Mouse (Mus musculus) hindbrain, embryonic 11.5 days (tissue): ENCODE results near the gene Celf2. TPM values are rescaled to one million over a fixed set of nuclear protein-coding genes. Genes with fewer than 3 reads are reported as not detected.

Source experiments
- ATAC-seq: fragments of 200-750 bp; cut with Nextera tagmentation; 2 replicates; pipeline ENCODE4 v1.8.0; 2017; ENCODE audit warnings: mild to moderate bottlenecking, moderate TSS enrichment, moderate library complexity; ENCODE audit not compliant: low FRiP score
- DNase-seq: peaks from one replicate; pipeline ENCODE4 v3.0.0-alpha.2; 2015; ENCODE audit warnings: low spot score
- H3K27ac ChIP-seq: fragments of 300-500 bp; sonication (generic); 2 replicates; pipeline ENCODE4 v1.5.1; 2014; ENCODE audit warnings: mild to moderate bottlenecking, low read depth, low read length
- H3K27me3 ChIP-seq: fragments of 300-500 bp; sonication (generic); 2 replicates; pipeline ENCODE4 v1.6.1; 2014; ENCODE audit warnings: mild to moderate bottlenecking, low read length, moderate library complexity, mixed read lengths; ENCODE audit not compliant: control insufficient read depth, insufficient read depth
- H3K36me3 ChIP-seq: fragments of 300-500 bp; sonication (generic); 2 replicates; pipeline ENCODE4 v1.6.1; 2014; ENCODE audit warnings: mild to moderate bottlenecking, low read length, moderate library complexity, mixed read lengths; ENCODE audit not compliant: control insufficient read depth, insufficient read depth
- H3K4me1 ChIP-seq: fragments of 300-500 bp; sonication (generic); replicated peaks from 2 replicates; pipeline ENCODE4 v1.6.1; 2014; ENCODE audit warnings: low read length, mixed read lengths; ENCODE audit not compliant: control insufficient read depth, insufficient read depth
- H3K4me2 ChIP-seq: fragments of 300-500 bp; sonication (generic); replicated peaks from 2 replicates; pipeline ENCODE4 v1.6.1; 2014; ENCODE audit warnings: mild to moderate bottlenecking, low read depth, low read length
- H3K4me3 ChIP-seq: fragments of 300-500 bp; sonication (generic); 2 replicates; pipeline ENCODE4 v1.5.1; 2014; ENCODE audit warnings: low read depth, low read length
- H3K9ac ChIP-seq: fragments of 300-500 bp; sonication (generic); 2 replicates; pipeline ENCODE4 v1.6.1; 2014; ENCODE audit warnings: low read depth, low read length
- H3K9me3 ChIP-seq: fragments of 300-500 bp; sonication (generic); 2 replicates; pipeline ENCODE4 v1.6.1; 2016; ENCODE audit warnings: low read length; ENCODE audit not compliant: control insufficient read depth
- WGBS: fragments of 180-500 bp; shearing (Covaris S2); extraction: QIAGEN DNeasy Blood & Tissue Kit; methylation state at CpG from one replicate; pipeline ENCODE4 v1.1.7; 2014; 5-methylcytosine and 5-hydroxymethylcytosine counted together
- polyA plus RNA-seq: library from polyadenylated mRNA; unstranded; fragments of >200 nt; fragmentation: Nextera tagmentation; extraction: Ambion mirVana; gene quantifications from 2 replicates; pipeline ENCODE4 v1.2.1, GENCODE M21; 2014

Celf2 gene
- polyA plus RNA-seq, 1 experiment from 2014 or later: 82.4 TPM

GRCm38 (mm10) chr2:6603880-6604279, 905.5 kb downstream of the Celf2 start:
- H3K4me2 ChIP-seq: no peak overlapping the region
- no peak overlapping the region for H3K27ac ChIP-seq
- H3K36me3 ChIP-seq: no peaks in the 10 kb centered on the region
- no peaks in the 10 kb centered on the region for H3K9me3 ChIP-seq
- WGBS: 71% methylated on average over 6 of the region's 6 CpGs
- H3K4me3 ChIP-seq: no peak overlapping the region
- no peaks in the 10 kb centered on the region for H3K4me1 ChIP-seq
- H3K9ac ChIP-seq: no peak overlapping the region
- no peak for DNase-seq
- H3K27me3 ChIP-seq: no peaks in the 10 kb centered on the region
- no peak for ATAC-seq

GRCm38 (mm10) chr2:6602163-6602562, 907.2 kb downstream of the Celf2 start:
- Histone ChIP-seq H3K4me2 (no peak overlapping the region), H3K27ac (no peak overlapping the region), H3K36me3 (no peaks in the 10 kb centered on the region), H3K9ac (no peak overlapping the region), H3K9me3 (no peaks in the 10 kb centered on the region), H3K4me1 (no peaks in the 10 kb centered on the region), H3K27me3 (no peaks in the 10 kb centered on the region), H3K4me3 (no peak overlapping the region)
- DNase-seq (no peak), ATAC-seq (no peak)
- WGBS: 86% methylated on average over 4 of the region's 4 CpGs

- no peaks in the 10 kb centered on the region for H3K9me3 ChIP-seq
- no peak overlapping the region for H3K4me2 ChIP-seq
- no peak overlapping the region for H3K27ac ChIP-seq
- ATAC-seq: no peak
- H3K4me1 ChIP-seq: no peaks in the 10 kb centered on the region
- no peaks in the 10 kb centered on the region for H3K27me3 ChIP-seq
- H3K4me3 ChIP-seq: no peak overlapping the region
- H3K36me3 ChIP-seq: no peaks in the 10 kb centered on the region
- no peak overlapping the region for H3K9ac ChIP-seq
- 98% methylated on average over 1 of the region's 1 CpGs for WGBS
- no peak for DNase-seq
Observed at GRCm38 (mm10) chr2:6598879-6599167, 910.5 kb downstream of the Celf2 start.

- Histone ChIP-seq H3K9ac (no peak overlapping the region), H3K36me3 (no peaks in the 10 kb centered on the region), H3K4me3 (no peak overlapping the region), H3K27ac (no peak overlapping the region), H3K27me3 (no peaks in the 10 kb centered on the region), H3K4me1 (no peaks in the 10 kb centered on the region), H3K4me2 (no peak overlapping the region), H3K9me3 (no peaks in the 10 kb centered on the region)
- ATAC-seq: no peak
- 84% methylated on average over 8 of the region's 8 CpGs for WGBS
- DNase-seq: no peak
Observed at GRCm38 (mm10) chr2:6598124-6598878, 911.1 kb downstream of the Celf2 start.

GRCm38 (mm10) chr2:6594736-6595135, 914.6 kb downstream of the Celf2 start:
- Histone ChIP-seq H3K4me3 (no peak overlapping the region), H3K4me2 (no peak overlapping the region), H3K27me3 (no peaks in the 10 kb centered on the region), H3K4me1 (no peaks in the 10 kb centered on the region), H3K36me3 (no peaks in the 10 kb centered on the region), H3K27ac (peak overlapping the region; percentile 51; the same call in 1 of the 2 replicates), H3K9ac (no peak overlapping the region), H3K9me3 (no peaks in the 10 kb centered on the region)
- ATAC-seq (peak; percentile 95), DNase-seq (peak; percentile 45)
- 18% methylated on average over 1 of the region's 1 CpGs for WGBS

GRCm38 (mm10) chr2:6594160-6594559, 915.2 kb downstream of the Celf2 start:
- ATAC-seq: peak; percentile 64
- no peaks in the 10 kb centered on the region for H3K36me3 ChIP-seq
- 52% methylated on average over 3 of the region's 3 CpGs for WGBS

GRCm38 (mm10) chr2:6593739-6594138, 915.6 kb downstream of the Celf2 start:
- H3K27me3 ChIP-seq: no peaks in the 10 kb centered on the region
- WGBS: 76% methylated on average over 14 of the region's 14 CpGs
- H3K36me3 ChIP-seq: no peaks in the 10 kb centered on the region

More at GRCm38 (mm10) chr2:6594160-6594559, 915.2 kb downstream of the Celf2 start:
- no peak for DNase-seq
- Histone ChIP-seq H3K27ac (peak overlapping the region; percentile 32; the same call in 1 of the 2 replicates), H3K27me3 (no peaks in the 10 kb centered on the region), H3K4me3 (no peak overlapping the region), H3K4me2 (no peak overlapping the region), H3K9ac (no peak overlapping the region), H3K9me3 (no peaks in the 10 kb centered on the region), H3K4me1 (no peaks in the 10 kb centered on the region)

GRCm38 (mm10) chr2:6586122-6586681, 923.2 kb downstream of the Celf2 start:
- Histone ChIP-seq H3K4me1 (no peaks in the 10 kb centered on the region), H3K27ac (no peak overlapping the region), H3K4me3 (no peak overlapping the region), H3K9ac (no peak overlapping the region), H3K36me3 (no peaks in the 10 kb centered on the region), H3K9me3 (no peaks in the 10 kb centered on the region), H3K27me3 (no peaks in the 10 kb centered on the region), H3K4me2 (no peak overlapping the region)
- ATAC-seq (no peak), DNase-seq (no peak)
- WGBS: 96% methylated on average over 10 of the region's 10 CpGs

More at GRCm38 (mm10) chr2:6593739-6594138, 915.6 kb downstream of the Celf2 start:
- H3K9me3 ChIP-seq: no peaks in the 10 kb centered on the region
- H3K9ac ChIP-seq: no peak overlapping the region
- H3K4me3 ChIP-seq: no peak overlapping the region
- ATAC-seq (0 out of 2 replicates have a peak, but pooled peaks have one; percentile 10), DNase-seq (no peak)
- no peak overlapping the region; the same call in 1 of the 2 replicates for H3K27ac ChIP-seq
- no peak overlapping the region for H3K4me2 ChIP-seq
- no peaks in the 10 kb centered on the region for H3K4me1 ChIP-seq
